Mouse (Mus musculus): ENCODE data around the gene Olfr202.
"Not testable (repeated sequence)": the region's sequence is repeated elsewhere in the genome, so short reads cannot be mapped to it uniquely, and the experiment has no call there.

Olfr202 gene

DNA sequence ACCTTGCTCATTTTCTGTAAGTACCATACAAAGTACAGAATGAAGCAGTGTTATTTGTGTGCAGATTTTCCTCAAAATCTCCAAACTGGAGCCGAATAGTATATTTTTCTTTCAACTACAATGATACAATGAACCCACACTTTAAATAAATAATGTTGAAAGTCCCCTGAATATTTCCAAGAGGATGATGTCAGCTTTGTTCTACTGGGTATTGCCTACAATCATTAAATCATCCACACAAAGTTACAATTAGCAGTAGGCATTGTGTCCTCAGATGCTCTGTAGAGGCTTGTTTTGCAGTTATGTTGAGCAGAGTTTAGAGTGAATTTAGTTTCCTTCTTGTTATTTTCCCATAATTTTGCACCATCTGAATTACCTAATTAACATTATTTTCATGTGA, at the start of gene Olfr202:
Olfr202 (minus strand) TSS at position 101 of the 400 bp plus-strand sequence.
- no peak for DNase-seq

GRCm38 (mm10) chr16:59331038-59331437, 44.4 kb upstream of the Olfr202 start, which contains the start of gene Olfr205:
Gene Olfr205 (minus strand): TSS chr16:59331138.
- no peak for DNase-seq

DNA sequence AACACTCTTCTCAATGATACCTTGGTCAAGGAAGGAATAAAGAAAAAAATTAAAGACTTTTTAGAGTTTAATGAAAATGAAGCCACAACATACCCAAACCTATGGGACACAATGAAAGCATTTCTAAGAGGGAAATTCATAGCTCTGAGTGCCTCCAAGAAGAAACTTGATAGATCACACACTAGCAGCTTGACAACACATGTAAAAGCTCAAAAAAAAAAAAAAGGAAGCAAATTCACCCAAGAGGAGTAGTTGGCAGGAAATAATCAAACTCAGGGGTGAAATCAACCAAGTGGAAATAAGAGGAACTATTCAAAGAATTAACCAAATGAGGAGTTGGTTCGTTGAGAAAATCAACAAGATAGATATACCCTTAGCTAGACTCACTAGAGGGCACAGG, 36.7 kb upstream of the Olfr202 start:
- not testable (repeated sequence) for DNase-seq

DNA sequence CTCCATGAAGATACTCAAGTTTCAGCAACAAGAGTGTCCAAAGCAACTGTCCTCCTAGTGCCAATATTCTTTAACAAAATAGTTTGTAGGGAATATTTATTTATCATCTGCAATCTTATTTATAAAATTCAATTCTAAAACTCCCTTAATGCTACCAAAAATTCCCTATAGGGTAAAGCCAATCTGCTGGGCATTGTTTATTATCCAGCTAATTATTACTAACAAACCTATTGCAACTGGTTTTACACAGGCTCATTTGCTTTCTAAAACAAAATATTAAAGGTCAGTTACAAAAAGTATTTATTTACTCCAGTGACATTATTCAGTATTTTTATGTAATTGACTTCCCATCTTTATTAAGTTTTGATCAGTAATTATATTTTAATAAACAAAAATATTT, 31.6 kb upstream of the Olfr202 start, which contains the start of gene Olfr204:
Olfr204 (minus strand) TSS at position 101 of the 400 bp plus-strand sequence.
- no peak for DNase-seq

GRCm38 (mm10) chr16:59298581-59298980, 12.0 kb upstream of the Olfr202 start, which contains the start of gene Olfr203:
Gene Olfr203 (plus strand): TSS chr16:59298881.
- no peak for DNase-seq

GRCm38 (mm10) chr16:59287576-59287975, 983 bp upstream of the Olfr202 start:
- not testable (repeated sequence) for DNase-seq

GRCm38 (mm10) chr16:59283476-59283875, 3.1 kb downstream of the Olfr202 start:
- DNase-seq: no peak

DNA sequence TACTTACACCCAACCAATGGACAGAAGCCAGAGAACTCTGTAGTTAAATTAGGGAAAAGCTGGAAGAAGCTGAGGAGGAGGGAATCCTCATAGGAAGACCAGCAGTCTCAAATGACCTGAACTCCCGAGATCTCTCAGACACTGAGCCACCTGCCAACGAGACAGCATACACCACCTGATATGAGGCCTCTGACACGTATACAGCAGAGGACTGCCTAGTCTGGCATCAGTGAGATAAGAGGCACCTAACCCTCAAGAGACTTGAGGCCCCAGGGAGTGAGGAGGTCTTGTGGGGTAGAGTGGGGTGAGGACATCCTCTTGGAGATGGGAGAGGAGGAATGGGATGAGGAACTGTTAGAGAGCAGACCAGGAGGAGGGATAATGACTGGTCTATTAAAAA, 6.1 kb downstream of the Olfr202 start:
- no peak for DNase-seq

GRCm38 (mm10) chr16:59272532-59272931, 14.1 kb downstream of the Olfr202 start, which contains the start of gene Olfr201:
Gene Olfr201 (minus strand): TSS chr16:59272632.
- not testable (repeated sequence) for DNase-seq

GRCm38 (mm10) chr16:59269097-59269496, 17.5 kb downstream of the Olfr202 start:
- DNase-seq: not testable (repeated sequence)

DNA sequence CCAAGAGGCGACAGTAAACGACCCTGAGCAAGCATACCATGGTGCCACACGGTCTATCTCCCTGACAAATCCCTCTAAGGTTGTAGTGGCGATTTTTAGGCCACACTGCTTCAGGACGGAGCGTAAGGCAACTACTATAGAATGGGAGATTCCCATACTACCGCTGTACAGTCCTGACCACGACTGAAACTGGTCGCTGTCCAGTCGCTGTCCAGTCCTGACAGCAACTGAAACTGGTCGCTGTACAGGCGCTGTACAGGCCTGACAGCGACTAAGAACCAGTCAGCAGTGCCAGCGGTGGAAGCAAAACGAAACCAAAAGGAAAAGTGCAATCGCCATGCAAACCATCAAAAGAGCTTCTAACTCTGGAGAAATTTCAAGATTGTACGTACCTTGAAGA, 36.9 kb downstream of the Olfr202 start:
- no peak for DNase-seq
